Mouse (Mus musculus): ENCODE measurements at regions not wholly inside any gene's neighbourhood (a gene's known extent, or its start where the extent isn't known, plus 50 kb on each side); places are given as distances from the start of the nearest gene placed in this dataset.

DNA sequence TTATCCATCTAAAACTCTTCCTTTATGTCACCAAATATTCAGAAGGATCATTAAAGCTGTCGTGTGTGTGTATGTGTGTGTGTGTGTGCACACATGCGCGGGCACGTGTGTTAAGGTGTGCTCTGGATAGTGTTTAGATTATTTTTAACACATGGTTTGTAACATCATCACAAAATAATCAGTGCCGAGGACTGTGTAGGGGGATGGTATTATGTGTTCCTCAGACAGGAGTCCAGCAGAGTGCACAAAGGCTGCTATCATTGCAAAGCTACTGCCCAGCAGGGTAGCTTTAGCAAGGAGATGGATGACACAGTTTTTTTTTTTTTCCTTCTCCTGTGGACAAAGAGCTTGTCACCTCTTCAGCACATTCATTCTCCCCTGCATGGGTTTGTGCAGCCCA lies 224.9 kb upstream of the Gnpda2 start:
- no peak for TF ChIP-seq TCF12 (IDR thresholded peaks at IDR 0.05; ENCODE audit: low read depth, low read length)
- TF ChIP-seq TBP (IDR thresholded peaks at IDR 0.05; ENCODE audit: low read depth, low read length): no peak
- TF ChIP-seq MXI1 (IDR thresholded peaks at IDR 0.05; ENCODE audit: low read depth, low read length): no peak
- no peak for TF ChIP-seq CHD2 (IDR thresholded peaks at IDR 0.05; ENCODE audit: low read length)
- TF ChIP-seq MAZ (IDR thresholded peaks at IDR 0.05; ENCODE audit: low read depth, low read length): no peak
- no peak for TF ChIP-seq E2F4 (IDR thresholded peaks at IDR 0.05; ENCODE audit: borderline replicate concordance, low read depth, low read length)
- no peak for TF ChIP-seq SMC3 (IDR thresholded peaks at IDR 0.05; ENCODE audit: low read depth, low read length)
- no peak for TF ChIP-seq POLR2AphosphoS2 (IDR thresholded peaks at IDR 0.05; ENCODE audit: low read length)
- no peak for TF ChIP-seq USF1 (IDR thresholded peaks at IDR 0.05; ENCODE audit: low read depth, low read length)
- H3K36me3 ChIP-seq (ENCODE audit: control insufficient read depth in 1 of 2, insufficient read depth in 2 of 2, low read length in 2 of 2): no peaks in the 10 kb centered on the region
- no peaks in the 10 kb centered on the region for H3K79me2 ChIP-seq (ENCODE audit: control insufficient read depth, insufficient read depth, low read length, poor library complexity)
- no peaks in the 10 kb centered on the region for H3K27me3 ChIP-seq (ENCODE audit: control insufficient read depth in 1 of 2, insufficient read depth in 2 of 2, low read length in 2 of 2)
- no peak for DNase-seq (ENCODE audit: low read depth, low spot score)
- H3K27ac ChIP-seq (ENCODE audit: control insufficient read depth, low read depth, low read length): no peak overlapping the region
- H3K4me1 ChIP-seq (ENCODE audit: control insufficient read depth in 1 of 2, insufficient read depth in 2 of 2, low read length in 2 of 2): no peaks in the 10 kb centered on the region
- H3K4me3 ChIP-seq (ENCODE audit: control insufficient read depth in 1 of 2, insufficient read depth in 1 of 2, low read depth in 2 of 2, low read length in 2 of 2): no peak overlapping the region
- no peak overlapping the region for H3K9ac ChIP-seq (ENCODE audit: control insufficient read depth, low read depth, low read length, poor library complexity, severe bottlenecking)
- no peaks in the 10 kb centered on the region for H3K9me3 ChIP-seq (replicated peaks; ENCODE audit: insufficient read depth, low read length)

DNA sequence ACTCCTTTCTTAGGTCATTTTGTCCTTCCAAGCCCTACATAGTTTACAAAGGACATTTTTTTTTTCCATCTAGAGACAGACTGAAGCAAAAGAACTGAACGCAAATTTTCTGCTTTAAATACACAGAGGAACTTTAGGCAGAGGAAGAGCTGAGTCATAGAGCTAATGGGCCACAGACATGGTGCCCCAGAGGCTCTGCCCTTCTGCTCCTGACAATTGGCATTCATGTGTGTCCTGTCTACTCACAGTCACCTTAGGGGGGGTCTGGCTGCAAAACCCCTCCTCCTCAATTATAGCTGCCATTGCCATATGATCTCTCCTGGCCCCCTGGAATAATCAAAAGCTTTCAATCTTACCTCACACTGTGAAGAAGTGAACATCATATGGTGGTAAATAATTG lies 223.2 kb upstream of the Gnpda2 start:
- H3K4me1 ChIP-seq (ENCODE audit: control insufficient read depth in 1 of 2, insufficient read depth in 2 of 2, low read length in 2 of 2): no peaks in the 10 kb centered on the region
- no peak overlapping the region for H3K9ac ChIP-seq (ENCODE audit: control insufficient read depth, low read depth, low read length, poor library complexity, severe bottlenecking)
- H3K79me2 ChIP-seq (ENCODE audit: control insufficient read depth, insufficient read depth, low read length, poor library complexity): no peaks in the 10 kb centered on the region
- H3K9me3 ChIP-seq (replicated peaks; ENCODE audit: insufficient read depth, low read length): no peaks in the 10 kb centered on the region
- no peak overlapping the region for H3K4me3 ChIP-seq (ENCODE audit: control insufficient read depth in 1 of 2, insufficient read depth in 1 of 2, low read depth in 2 of 2, low read length in 2 of 2)
- no peak for DNase-seq (ENCODE audit: low read depth, low spot score)
- no peaks in the 10 kb centered on the region for H3K27me3 ChIP-seq (ENCODE audit: control insufficient read depth in 1 of 2, insufficient read depth in 2 of 2, low read length in 2 of 2)
- no peak overlapping the region for H3K27ac ChIP-seq (ENCODE audit: control insufficient read depth, low read depth, low read length)
- TF ChIP-seq USF2 (IDR thresholded peaks at IDR 0.05; ENCODE audit: borderline replicate concordance in 1 of 2, insufficient read depth in 1 of 2, low read depth in 1 of 2, low read length in 2 of 2): no peak
- no peak for TF ChIP-seq MAFK (IDR thresholded peaks at IDR 0.05; ENCODE audit: borderline replicate concordance, low read depth, low read length)
- TF ChIP-seq RAD21 (IDR thresholded peaks at IDR 0.05; ENCODE audit: low read depth, low read length): no peak
- TF ChIP-seq NELFE (IDR thresholded peaks at IDR 0.05; ENCODE audit: low read depth, low read length): no peak
- no peak for TF ChIP-seq MXI1 (IDR thresholded peaks at IDR 0.05; ENCODE audit: low read depth, low read length)
- TF ChIP-seq RCOR1 (IDR thresholded peaks at IDR 0.05; ENCODE audit: low read depth, low read length): no peak
- no peak for TF ChIP-seq HCFC1 (IDR thresholded peaks at IDR 0.05; ENCODE audit: low read depth, low read length)
- TF ChIP-seq CHD2 (IDR thresholded peaks at IDR 0.05; ENCODE audit: low read length): no peak
- TF ChIP-seq NRF1 (IDR thresholded peaks at IDR 0.05; ENCODE audit: insufficient read depth, low read depth, low read length, poor library complexity, severe bottlenecking): no peak
- TF ChIP-seq TCF12 (IDR thresholded peaks at IDR 0.05; ENCODE audit: low read depth, low read length): no peak
- no peak for TF ChIP-seq KAT2A (conservative IDR thresholded peaks at IDR 0.05; ENCODE audit: low read depth, low read length)
- no peaks in the 10 kb centered on the region for H3K36me3 ChIP-seq (ENCODE audit: control insufficient read depth in 1 of 2, insufficient read depth in 2 of 2, low read length in 2 of 2)
